7 mouse cellular contexts compared by ENCODE assay signal in genomic region chr11:80088917-80089816, GRCm38 (mm10). TPM values are rescaled to one million over a fixed set of nuclear protein-coding genes. Genes with fewer than 3 reads are reported as not detected.
A peak's percentile ranks its signal among the peaks of the same experiment; 100 is the strongest.
DNase-seq lines count a peak whose midpoint lies in the region; ATAC-seq and TF ChIP-seq lines count a peak whose summit lies in the region.

Gene Atad5, plus strand, starts transcription at chr11:80089400.

- 0 out of 2 replicates have a peak, but pooled peaks have one; percentile 58 for ATAC-seq in embryonic facial prominence, embryonic 12.5 days (ENCODE audit: insufficient number of reproducible peaks, insufficient read depth, low FRiP score, low TSS enrichment)
- peak; percentile 75; the same call in 1 of the 2 replicates for ATAC-seq in limb, embryonic 12.5 days (ENCODE audit: insufficient number of reproducible peaks, insufficient read depth, low FRiP score, low TSS enrichment, low read depth)
- peak; percentile 75 for ATAC-seq in midbrain, embryonic 15.5 days (replicated peaks)

- peak within 1 kb of the TSS; percentile 99 for H3K9ac ChIP-seq in embryonic facial prominence, embryonic 12.5 days
- H3K9ac ChIP-seq in limb, embryonic 12.5 days (replicated peaks), result peak within 1 kb of the TSS; percentile 97
- H3K9ac ChIP-seq in midbrain, embryonic 15.5 days, result peak within 1 kb of the TSS; percentile 78

- 6% methylated on average over 57 of the region's 57 CpGs for WGBS in embryonic facial prominence, embryonic 12.5 days
- 5% methylated on average over 57 of the region's 57 CpGs for WGBS in kidney, adult 2 months
- 6% methylated on average over 57 of the region's 57 CpGs for WGBS in limb, embryonic 12.5 days
- WGBS in midbrain, embryonic 15.5 days, result 5% methylated on average over 57 of the region's 57 CpGs
- WGBS in spleen, adult 2 months, result 3% methylated on average over 57 of the region's 57 CpGs

- no peaks in the 10 kb centered on the region for H3K36me3 ChIP-seq in embryonic facial prominence, embryonic 12.5 days
- no peaks in the 10 kb centered on the region for H3K36me3 ChIP-seq in kidney, adult 2 months (ENCODE audit: control insufficient read depth, insufficient read depth, low read length)
- peaks cover 4% of the 10 kb centered on the region; the same call in 1 of the 2 replicates for H3K36me3 ChIP-seq in limb, embryonic 12.5 days
- no peaks in the 10 kb centered on the region for H3K36me3 ChIP-seq in midbrain, embryonic 15.5 days (replicated peaks)
- H3K36me3 ChIP-seq in spleen, adult 2 months (ENCODE audit: control insufficient read depth, insufficient read depth, low read length), result no peaks in the 10 kb centered on the region

- no peaks in the 10 kb centered on the region for H3K9me3 ChIP-seq in embryonic facial prominence, embryonic 12.5 days
- H3K9me3 ChIP-seq in limb, embryonic 12.5 days, result no peaks in the 10 kb centered on the region
- H3K9me3 ChIP-seq in midbrain, embryonic 15.5 days, result no peaks in the 10 kb centered on the region

- no peak for TF ChIP-seq POLR2A in kidney, adult 2 months (IDR thresholded peaks at IDR 0.05; ENCODE audit: low read depth, low read length)
- TF ChIP-seq POLR2A in spleen, adult 2 months (IDR thresholded peaks at IDR 0.05; ENCODE audit: low read depth, low read length), result no peak

- peaks cover 14% of the 10 kb centered on the region for H3K4me1 ChIP-seq in embryonic facial prominence, embryonic 12.5 days
- H3K4me1 ChIP-seq in kidney, adult 2 months (ENCODE audit: control insufficient read depth, insufficient read depth, low read length), result no peaks in the 10 kb centered on the region
- peaks cover 8% of the 10 kb centered on the region for H3K4me1 ChIP-seq in limb, embryonic 12.5 days (replicated peaks)
- H3K4me1 ChIP-seq in midbrain, embryonic 15.5 days, result peaks cover 14% of the 10 kb centered on the region
- peaks cover 6% of the 10 kb centered on the region; the same call in 1 of the 2 replicates for H3K4me1 ChIP-seq in spleen, adult 2 months (ENCODE audit: control insufficient read depth, insufficient read depth, insufficient read length)

- H3K4me3 ChIP-seq in embryonic facial prominence, embryonic 12.5 days, result peak within 1 kb of the TSS; percentile 100
- H3K4me3 ChIP-seq in kidney, adult 2 months (ENCODE audit: insufficient read depth, low read depth, low read length), result peak within 1 kb of the TSS; percentile 78
- peak within 1 kb of the TSS; percentile 99 for H3K4me3 ChIP-seq in limb, embryonic 12.5 days (replicated peaks)
- peak within 1 kb of the TSS; percentile 76 for H3K4me3 ChIP-seq in midbrain, embryonic 15.5 days
- H3K4me3 ChIP-seq in spleen, adult 2 months (ENCODE audit: extremely low read depth, insufficient read depth, insufficient read length), result peak within 1 kb of the TSS; percentile 89

- peak; percentile 93 for DNase-seq in adrenal gland, postnatal 25 days
- DNase-seq in heart, adult 18-20 months, result peak; percentile 90 to 97
- peak; percentile 93 for DNase-seq in kidney, adult 2 months
- DNase-seq in spleen, adult 2 months (ENCODE audit: low read depth in 1 of 2, low spot score in 2 of 2), result peak; percentile 70 to 88

- H3K27me3 ChIP-seq in embryonic facial prominence, embryonic 12.5 days, result no peaks in the 10 kb centered on the region
- H3K27me3 ChIP-seq in kidney, adult 2 months (replicated peaks; ENCODE audit: control insufficient read depth, insufficient read depth, low read length), result no peaks in the 10 kb centered on the region
- H3K27me3 ChIP-seq in limb, embryonic 12.5 days, result no peaks in the 10 kb centered on the region
- H3K27me3 ChIP-seq in midbrain, embryonic 15.5 days (replicated peaks), result no peaks in the 10 kb centered on the region
- no peaks in the 10 kb centered on the region for H3K27me3 ChIP-seq in spleen, adult 2 months (ENCODE audit: control insufficient read depth, insufficient read depth, low read length)

- H3K27ac ChIP-seq in embryonic facial prominence, embryonic 12.5 days, result peak within 1 kb of the TSS; percentile 77
- no peak within 1 kb of the TSS for H3K27ac ChIP-seq in kidney, adult 2 months (ENCODE audit: insufficient read depth, low read depth, low read length)
- H3K27ac ChIP-seq in limb, embryonic 12.5 days, result peak within 1 kb of the TSS; percentile 74
- no peak within 1 kb of the TSS for H3K27ac ChIP-seq in midbrain, embryonic 15.5 days
- H3K27ac ChIP-seq in spleen, adult 2 months (ENCODE audit: insufficient read depth, low read length), result no peak within 1 kb of the TSS

- no peak for TF ChIP-seq CTCF in kidney, adult 2 months (conservative IDR thresholded peaks at IDR 0.05; ENCODE audit: insufficient read depth, insufficient read length, low read depth, low read length)
- no peak for TF ChIP-seq CTCF in spleen, adult 2 months (IDR thresholded peaks at IDR 0.05; ENCODE audit: extremely low read depth, insufficient read depth, insufficient read length, insufficient replicate concordance)

- H3K4me2 ChIP-seq in embryonic facial prominence, embryonic 12.5 days (replicated peaks), result peak within 1 kb of the TSS; percentile 78
- peak within 1 kb of the TSS; percentile 64 for H3K4me2 ChIP-seq in limb, embryonic 12.5 days
- peak within 1 kb of the TSS; percentile 76 for H3K4me2 ChIP-seq in midbrain, embryonic 15.5 days

RNA-seq across cellular contexts. Expression of gene Atad5, which starts in this region (rescaled TPM):
- total RNA-seq in adrenal gland, postnatal 25 days (2021), result 4.2 and 4.5 TPM in 2 replicates
- polyA plus RNA-seq in embryonic facial prominence, embryonic 12.5 days (2016; fragmentation: Nextera tagmentation; extraction: Ambion mirVana), result 16.0 and 16.7 TPM in 2 replicates
- under 1 TPM; 0.77 to 0.87 TPM for total RNA-seq in heart, adult 18-20 months (2021)
- polyA plus RNA-seq in kidney, adult 2 months (2012; rRNA removed), result 0.22 and 0.25 TPM in 2 replicates
- 17.4 and 19.9 TPM in 2 replicates for polyA plus RNA-seq in limb, embryonic 12.5 days (2016; fragmentation: Nextera tagmentation; extraction: Ambion mirVana)
- polyA plus RNA-seq in midbrain, embryonic 15.5 days (2015; fragmentation: Nextera tagmentation; extraction: Ambion mirVana), result 5.1 TPM in 2 replicates
- 0.60 and 0.62 TPM in 2 replicates for polyA plus RNA-seq in spleen, adult 2 months (2012; rRNA removed)

Comparison
In these comparisons a context has a peak if more than half of its experiments do, and no peak if none do; other contexts are left out.
1. Peak in DNase-seq in heart, adult 18-20 months; RNA of the gene not detected or under 1 TPM.
2. Peak in DNase-seq and H3K4me3 ChIP-seq in kidney, adult 2 months; RNA of the gene not detected or under 1 TPM.
3. Peak in DNase-seq and H3K4me3 ChIP-seq in spleen, adult 2 months; RNA of the gene not detected or under 1 TPM.
4. H3K27ac ChIP-seq: peak in embryonic facial prominence, embryonic 12.5 days (single experiment) and limb, embryonic 12.5 days (single experiment); none in kidney, adult 2 months (single experiment), midbrain, embryonic 15.5 days (single experiment) and spleen, adult 2 months (single experiment).
5. Peak in every context shown above with its lines, with median percentiles within 50 percentile points of each other: DNase-seq, ATAC-seq, H3K4me2 ChIP-seq, H3K4me3 ChIP-seq and H3K9ac ChIP-seq.